Mouse (Mus musculus): ENCODE results near the gene Git1. TPM values are rescaled to one million over a fixed set of nuclear protein-coding genes. Genes with fewer than 3 reads are reported as not detected.

Git1 gene
- polyA plus RNA-seq, 1 experiment = 566 TPM

DNA sequence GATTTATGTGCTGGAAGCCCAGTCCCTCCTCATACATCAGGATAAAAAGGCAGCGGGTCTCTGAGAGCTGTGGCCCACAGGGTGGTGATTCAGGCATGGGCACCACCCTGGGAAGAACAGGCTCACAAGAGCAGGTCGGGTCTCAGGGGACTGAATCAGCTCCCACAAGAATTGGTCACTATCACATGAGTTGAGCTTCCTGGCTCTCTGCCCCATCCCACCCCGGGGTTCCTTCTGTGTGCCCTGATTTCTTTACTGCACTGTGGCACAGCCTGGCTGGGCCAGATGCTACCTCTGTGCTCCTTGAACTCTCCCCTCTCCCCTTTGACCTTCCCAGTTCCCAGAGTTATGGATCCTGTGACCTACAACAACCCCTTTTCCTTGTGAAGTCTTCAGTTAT, 10.3 kb upstream of the Git1 start:
- H3K27ac ChIP-seq (ENCODE audit: control insufficient read depth, insufficient read depth, low read depth, low read length) = no peak overlapping the region
- H3K36me3 ChIP-seq (ENCODE audit: control insufficient read depth, insufficient read depth, low read length) = no peaks in the 10 kb centered on the region
- no peak overlapping the region for H3K4me3 ChIP-seq (ENCODE audit: control insufficient read depth, low read depth, low read length)
- no peaks in the 10 kb centered on the region for H3K27me3 ChIP-seq (ENCODE audit: control insufficient read depth, insufficient read depth, low read length)
- no peaks in the 10 kb centered on the region for H3K4me1 ChIP-seq (ENCODE audit: control insufficient read depth, insufficient read depth, low read length)
- no peak for TF ChIP-seq POLR2A (IDR thresholded peaks at IDR 0.05; ENCODE audit: control insufficient read depth, low read depth, low read length)
- no peak for TF ChIP-seq CTCF (IDR thresholded peaks at IDR 0.05; ENCODE audit: control insufficient read depth, insufficient read depth, insufficient replicate concordance, low read depth, low read length)

GRCm38 (mm10) chr11:77483510-77484255, 9.7 kb upstream of the Git1 start:
- no peak for TF ChIP-seq CTCF (IDR thresholded peaks at IDR 0.05; ENCODE audit: control insufficient read depth, insufficient read depth, insufficient replicate concordance, low read depth, low read length)
- no peak for TF ChIP-seq POLR2A (IDR thresholded peaks at IDR 0.05; ENCODE audit: control insufficient read depth, low read depth, low read length)

GRCm38 (mm10) chr11:77485229-77485628, 8.1 kb upstream of the Git1 start:
- H3K4me1 ChIP-seq (ENCODE audit: control insufficient read depth, insufficient read depth, low read length) = peaks cover 13% of the 10 kb centered on the region

More at GRCm38 (mm10) chr11:77483510-77484255, 9.7 kb upstream of the Git1 start:
- Histone ChIP-seq H3K36me3 (ENCODE audit: control insufficient read depth, insufficient read depth, low read length) (no peaks in the 10 kb centered on the region), H3K4me3 (ENCODE audit: control insufficient read depth, low read depth, low read length) (no peak overlapping the region), H3K27me3 (ENCODE audit: control insufficient read depth, insufficient read depth, low read length) (no peaks in the 10 kb centered on the region), H3K4me1 (ENCODE audit: control insufficient read depth, insufficient read depth, low read length) (peaks cover 2% of the 10 kb centered on the region), H3K27ac (ENCODE audit: control insufficient read depth, insufficient read depth, low read depth, low read length) (no peak overlapping the region)

DNA sequence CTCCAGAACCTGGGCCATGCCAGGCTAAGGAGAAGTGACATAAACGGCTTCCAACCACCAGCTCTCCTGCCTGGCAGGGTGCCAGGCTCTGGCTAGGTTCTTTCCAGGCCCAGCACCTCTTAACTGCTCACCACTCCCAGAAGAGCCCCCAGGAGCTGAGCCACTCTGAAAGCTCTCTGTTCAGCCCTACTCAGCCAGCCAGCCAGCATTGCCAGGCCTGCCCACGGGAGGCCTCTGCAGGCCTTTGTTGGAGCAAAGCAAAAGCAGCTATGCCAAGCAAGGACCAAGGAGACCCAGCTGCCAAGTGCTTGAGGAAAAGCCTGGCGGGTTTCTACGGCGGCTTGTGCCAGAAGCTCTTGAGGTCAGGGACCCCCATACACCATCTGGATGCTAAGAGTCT, 6.6 kb upstream of the Git1 start:
- Histone ChIP-seq H3K27me3 (ENCODE audit: control insufficient read depth, insufficient read depth, low read length) (peaks cover 3% of the 10 kb centered on the region; the same call in 1 of the 2 replicates), H3K4me3 (ENCODE audit: control insufficient read depth, low read depth, low read length) (no peak overlapping the region), H3K4me1 (ENCODE audit: control insufficient read depth, insufficient read depth, low read length) (peaks cover 18% of the 10 kb centered on the region), H3K27ac (ENCODE audit: control insufficient read depth, insufficient read depth, low read depth, low read length) (no peak overlapping the region), H3K36me3 (ENCODE audit: control insufficient read depth, insufficient read depth, low read length) (no peaks in the 10 kb centered on the region)
- TF ChIP-seq POLR2A (IDR thresholded peaks at IDR 0.05; ENCODE audit: control insufficient read depth, low read depth, low read length) = no peak
- no peak for TF ChIP-seq CTCF (IDR thresholded peaks at IDR 0.05; ENCODE audit: control insufficient read depth, insufficient read depth, insufficient replicate concordance, low read depth, low read length)

More at GRCm38 (mm10) chr11:77485229-77485628, 8.1 kb upstream of the Git1 start:
- Histone ChIP-seq H3K4me3 (ENCODE audit: control insufficient read depth, low read depth, low read length) (no peak overlapping the region), H3K36me3 (ENCODE audit: control insufficient read depth, insufficient read depth, low read length) (no peaks in the 10 kb centered on the region), H3K27me3 (ENCODE audit: control insufficient read depth, insufficient read depth, low read length) (peaks cover 3% of the 10 kb centered on the region; the same call in 1 of the 2 replicates), H3K27ac (ENCODE audit: control insufficient read depth, insufficient read depth, low read depth, low read length) (no peak overlapping the region)
- TF ChIP-seq POLR2A (IDR thresholded peaks at IDR 0.05; ENCODE audit: control insufficient read depth, low read depth, low read length) (no peak), CTCF (IDR thresholded peaks at IDR 0.05; ENCODE audit: control insufficient read depth, insufficient read depth, insufficient replicate concordance, low read depth, low read length) (no peak)

DNA sequence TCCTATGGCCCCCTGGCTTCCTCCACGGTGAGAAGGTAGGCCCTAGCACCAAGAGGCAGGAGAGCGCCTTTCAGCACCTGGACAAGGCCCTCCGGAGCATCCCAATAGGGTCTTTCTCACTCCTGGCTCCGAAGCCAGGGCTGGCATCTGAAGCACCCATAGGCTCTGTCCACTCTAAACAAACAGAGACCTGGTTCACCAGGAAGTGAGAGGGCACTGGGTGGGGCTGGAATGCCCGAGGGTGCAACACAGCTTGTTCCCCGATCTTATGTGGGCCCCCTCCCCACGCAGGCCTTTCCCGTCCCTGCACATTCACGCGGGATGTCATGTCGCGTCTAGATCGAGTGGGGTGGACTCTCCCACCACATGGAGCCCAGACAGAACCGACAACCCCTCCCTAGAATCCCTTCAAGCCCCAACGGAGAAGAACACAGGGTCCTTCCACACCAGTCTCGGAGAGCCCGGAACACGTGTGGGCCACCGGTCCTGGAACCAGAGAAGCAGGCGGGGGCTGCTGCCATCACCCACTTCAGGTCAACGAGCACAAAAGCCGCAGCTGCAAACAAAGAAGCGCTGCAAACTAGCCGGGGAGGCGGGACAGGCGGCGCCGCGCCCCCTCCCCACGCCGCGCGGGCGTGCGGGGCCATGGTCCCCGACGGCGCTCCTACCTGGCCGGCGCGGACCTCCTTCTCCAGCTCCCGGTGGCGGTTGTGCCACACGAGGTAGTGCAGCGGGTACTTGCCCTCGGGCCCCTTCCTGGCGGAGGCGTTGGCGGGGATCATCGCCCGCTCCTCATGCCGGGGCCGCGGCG, 4.4 kb upstream of the Git1 start:
- Histone ChIP-seq H3K27ac (ENCODE audit: control insufficient read depth, insufficient read depth, low read depth, low read length) (no peak overlapping the region), H3K36me3 (ENCODE audit: control insufficient read depth, insufficient read depth, low read length) (no peaks in the 10 kb centered on the region), H3K4me3 (ENCODE audit: control insufficient read depth, low read depth, low read length) (peak overlapping the region; percentile 59), H3K4me1 (ENCODE audit: control insufficient read depth, insufficient read depth, low read length) (peaks cover 28% of the 10 kb centered on the region), H3K27me3 (ENCODE audit: control insufficient read depth, insufficient read depth, low read length) (peaks cover 3% of the 10 kb centered on the region; the same call in 1 of the 2 replicates)
- no peak for TF ChIP-seq CTCF (IDR thresholded peaks at IDR 0.05; ENCODE audit: control insufficient read depth, insufficient read depth, insufficient replicate concordance, low read depth, low read length)
- no peak for TF ChIP-seq POLR2A (IDR thresholded peaks at IDR 0.05; ENCODE audit: control insufficient read depth, low read depth, low read length)

DNA sequence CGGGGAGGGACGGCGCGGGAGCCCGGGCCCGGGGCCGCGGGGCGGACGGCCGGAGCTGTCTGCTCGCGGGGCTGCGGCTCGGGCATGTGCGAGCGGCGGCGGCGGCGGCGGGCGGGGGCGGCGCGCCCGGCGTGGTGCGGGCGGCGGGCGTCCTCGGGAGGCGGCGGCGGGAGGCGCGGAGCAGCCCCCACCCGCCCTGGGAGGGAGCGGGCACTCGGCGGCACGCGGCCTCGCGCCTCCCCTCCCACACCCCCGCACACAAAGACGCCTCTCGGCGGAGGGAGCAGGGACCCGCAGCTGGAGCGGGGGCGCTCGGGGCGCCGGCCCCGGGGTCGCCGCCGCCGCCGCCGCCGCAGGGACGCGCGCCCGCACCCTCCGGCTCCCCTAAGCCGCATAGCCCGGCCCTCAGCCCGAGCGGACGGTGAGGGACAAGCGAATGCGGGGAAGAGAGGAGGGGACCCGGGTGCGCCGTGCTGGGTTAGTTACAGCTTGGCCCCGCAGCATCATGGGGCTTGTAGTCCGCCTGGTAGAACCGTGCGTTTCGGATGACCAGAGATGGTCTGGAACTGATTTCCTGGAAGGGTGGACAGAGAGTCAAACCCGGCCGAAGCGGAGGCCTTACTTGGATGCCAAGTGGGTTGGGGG, 3.6 kb upstream of the Git1 start, which contains the start of gene Ankrd13b:
Gene Ankrd13b (minus strand): TSS at position 88 of the 645 bp plus-strand sequence.
- Histone ChIP-seq H3K4me3 (ENCODE audit: control insufficient read depth, low read depth, low read length) (peak within 1 kb of the TSS; percentile 80), H3K36me3 (ENCODE audit: control insufficient read depth, insufficient read depth, low read length) (peaks cover 1% of the 10 kb centered on the region), H3K4me1 (ENCODE audit: control insufficient read depth, insufficient read depth, low read length) (peaks cover 34% of the 10 kb centered on the region), H3K27ac (ENCODE audit: control insufficient read depth, insufficient read depth, low read depth, low read length) (no peak within 1 kb of the TSS), H3K27me3 (ENCODE audit: control insufficient read depth, insufficient read depth, low read length) (peaks cover 3% of the 10 kb centered on the region; the same call in 1 of the 2 replicates)
- TF ChIP-seq POLR2A (IDR thresholded peaks at IDR 0.05; ENCODE audit: control insufficient read depth, low read depth, low read length) (no peak), CTCF (IDR thresholded peaks at IDR 0.05; ENCODE audit: control insufficient read depth, insufficient read depth, insufficient replicate concordance, low read depth, low read length) (no peak)
